Mouse (Mus musculus) ovary, postnatal 36 days (tissue): ENCODE measurements around the gene Cdpf1.

ENCODE experiments used
- DNase-seq: peaks from one replicate; pipeline ENCODE4 v3.0.0; 2022; ENCODE audit warnings: low spot score, mixed read lengths

Gene Cdpf1

GRCm38 (mm10) chr15:85811535-85812277 lies at the start of gene Cdpf1:
TSS of gene Cdpf1 (minus strand) at chr15:85811697.
- peak; percentile 99 for DNase-seq

- DNase-seq: peak; percentile 89
These were observed 48.1 kb upstream of the Cdpf1 start, which contains the start of gene Gtse1 for GRCm38 (mm10) chr15:85859490-85860031. TSS of gene Gtse1 (plus strand) at chr15:85859745.

GRCm38 (mm10) chr15:85858980-85859489 lies 47.5 kb upstream of the Cdpf1 start:
- DNase-seq: no peak

- DNase-seq: no peak
These were observed 40.3 kb upstream of the Cdpf1 start for GRCm38 (mm10) chr15:85851656-85852392.

GRCm38 (mm10) chr15:85845071-85845470 lies 33.6 kb upstream of the Cdpf1 start:
- DNase-seq: no peak

GRCm38 (mm10) chr15:85841796-85842360 lies 30.4 kb upstream of the Cdpf1 start:
- DNase-seq: no peak

GRCm38 (mm10) chr15:85840983-85841382 lies 29.5 kb upstream of the Cdpf1 start:
- DNase-seq: no peak

GRCm38 (mm10) chr15:85836887-85837286 lies 25.4 kb upstream of the Cdpf1 start:
- DNase-seq: no peak

GRCm38 (mm10) chr15:85835335-85835734 lies 23.8 kb upstream of the Cdpf1 start:
- DNase-seq: no peak

- DNase-seq: no peak
These were observed 21.1 kb upstream of the Cdpf1 start for GRCm38 (mm10) chr15:85832599-85832998.

- DNase-seq: peak; percentile 79
These were observed 20.6 kb upstream of the Cdpf1 start, which contains the start of gene Ttc38 for GRCm38 (mm10) chr15:85831954-85832590. TSS of gene Ttc38 (plus strand) at chr15:85832306.

- no peak for DNase-seq
These were observed 18.0 kb upstream of the Cdpf1 start for GRCm38 (mm10) chr15:85829470-85829869.

- DNase-seq: no peak
These were observed 16.6 kb upstream of the Cdpf1 start for GRCm38 (mm10) chr15:85828071-85828470.

GRCm38 (mm10) chr15:85826676-85827075 lies 15.2 kb upstream of the Cdpf1 start:
- DNase-seq: no peak

GRCm38 (mm10) chr15:85822011-85822359 lies 10.5 kb upstream of the Cdpf1 start:
- no peak for DNase-seq

- DNase-seq: peak; percentile 64
These were observed 9.9 kb upstream of the Cdpf1 start, which contains the start of gene Pkdrej for GRCm38 (mm10) chr15:85821203-85822010. TSS of gene Pkdrej (minus strand) at chr15:85821734.

GRCm38 (mm10) chr15:85813428-85813827 lies 1.9 kb upstream of the Cdpf1 start:
- no peak for DNase-seq

- DNase-seq: peak; percentile 47
These were observed 533 bp downstream of the Cdpf1 start for GRCm38 (mm10) chr15:85810806-85811521.

GRCm38 (mm10) chr15:85810462-85810805 lies 1.1 kb downstream of the Cdpf1 start:
- no peak for DNase-seq

- DNase-seq: no peak
These were observed 2.4 kb downstream of the Cdpf1 start for GRCm38 (mm10) chr15:85809091-85809490.
